Mouse (Mus musculus) CD8-positive naive resting alpha-beta T cell, adult 2 months (primary cell): ENCODE data around the gene Samd5.

Experiments
- DNase-seq, 2 experiments: peaks; one replicate each; pipeline ENCODE4 v3.0.0; 2022; ENCODE audit warnings: low read depth in 2 of 2, low spot score in 2 of 2

Gene Samd5

DNA sequence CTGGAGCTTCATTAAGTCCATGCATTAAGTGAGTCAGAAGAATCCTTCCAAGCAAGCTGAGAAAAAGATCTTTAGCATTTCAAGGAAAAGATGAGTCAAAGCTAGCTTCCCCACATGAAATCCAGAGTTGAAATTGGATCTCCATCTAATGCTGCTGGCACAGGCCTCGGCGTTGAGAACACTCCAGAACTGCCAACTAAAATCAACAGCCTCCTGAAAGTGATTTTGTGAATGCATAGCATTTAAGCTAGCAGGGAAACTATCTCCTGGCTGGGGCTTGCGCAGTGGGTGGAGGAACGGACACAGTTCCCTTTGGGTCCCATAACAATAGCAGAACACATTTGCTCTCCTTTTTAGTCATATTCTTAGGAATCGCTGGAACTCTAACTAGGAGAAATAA, 88.7 kb downstream of the Samd5 start:
- no peak for DNase-seq

DNA sequence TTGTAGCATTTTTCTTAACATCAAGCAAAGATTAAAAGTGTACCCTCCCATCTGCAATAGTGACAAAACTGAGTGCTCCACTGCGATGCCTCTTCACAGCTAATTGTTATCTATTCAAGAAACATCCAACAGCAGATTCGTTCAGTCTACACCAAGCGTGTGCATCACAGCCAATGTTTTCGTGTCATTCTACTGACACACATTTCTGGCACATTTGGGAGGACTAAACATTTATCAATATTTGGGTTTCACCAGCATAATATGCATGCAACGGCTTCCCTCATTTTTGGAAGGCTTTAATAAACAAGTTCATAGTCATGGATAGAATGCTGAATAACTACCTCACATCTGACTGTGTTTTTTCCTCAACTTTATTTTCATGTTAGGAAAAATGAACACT, 95.6 kb downstream of the Samd5 start:
- DNase-seq, result no peak

DNA sequence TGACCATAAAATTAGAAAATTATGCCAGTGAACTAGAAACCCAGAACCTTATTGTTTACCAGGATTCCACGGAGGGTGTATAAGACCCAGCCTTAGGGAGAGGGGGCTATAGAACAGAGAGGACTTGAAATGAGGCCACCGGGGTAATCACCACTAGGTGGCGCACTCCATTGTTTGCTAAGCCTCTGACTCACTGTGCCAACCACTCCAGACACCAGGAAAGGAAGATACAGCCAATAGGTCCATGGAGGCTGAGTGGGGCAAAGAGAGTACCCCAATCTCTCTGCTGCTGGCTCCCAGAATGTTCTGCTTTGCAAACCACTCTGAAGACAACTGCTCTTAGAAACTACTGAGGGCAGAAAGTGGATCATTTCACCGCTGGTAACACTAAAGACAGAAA, 99.4 kb downstream of the Samd5 start:
- DNase-seq, result peak; percentile 2 to 20

DNA sequence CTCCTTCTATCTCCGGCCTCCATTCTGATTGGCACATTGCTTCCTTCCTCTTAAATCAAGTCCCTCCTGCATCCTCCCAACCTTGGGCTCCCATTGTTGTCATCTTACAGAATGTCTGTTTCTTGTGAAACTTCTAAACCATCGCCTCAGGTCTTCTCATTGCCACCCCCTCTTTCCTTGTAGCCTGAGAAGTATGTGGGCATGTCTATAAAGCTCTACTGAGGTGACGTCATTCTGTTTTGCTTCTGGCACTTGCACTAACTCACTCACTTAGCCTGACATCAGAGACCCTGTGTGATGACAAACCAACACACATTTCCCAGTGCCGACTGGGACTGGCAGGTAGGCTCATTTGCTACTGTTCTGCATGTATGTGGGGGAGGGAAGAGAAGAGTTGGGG, 100.9 kb downstream of the Samd5 start:
- DNase-seq, result no peak
